Mouse (Mus musculus) CH12.LX (cell line): Measurements from ENCODE around the gene Gm6803. TPM values are rescaled to one million over a fixed set of nuclear protein-coding genes. Genes with fewer than 3 reads are reported as not detected.
"Not testable (repeated sequence)": the region's sequence is repeated elsewhere in the genome, so short reads cannot be mapped to it uniquely, and the experiment has no call there.

Experiments used
- DNase-seq: peaks from one replicate; pipeline ENCODE4 v3.0.0-alpha.2; 2013; ENCODE audit errors: extremely low read depth
- H3K27ac ChIP-seq: 2 replicates; pipeline ENCODE4 v1.5.1; 2012; ENCODE audit warnings: low read depth, mild to moderate bottlenecking, control low read depth, moderate library complexity; ENCODE audit not compliant: insufficient read depth
- H3K27me3 ChIP-seq: replicated peaks from 2 replicates; pipeline ENCODE3; 2012; ENCODE audit warnings: inconsistent platforms
- H3K36me3 ChIP-seq, 2 experiments: replicated peaks in 1 of 2; 2 replicates each; pipeline versions ENCODE3 to v1.6.1; 2012; ENCODE audit warnings: inconsistent platforms in 1 of 2, low read length in 1 of 2, mild to moderate bottlenecking in 1 of 2, mixed read lengths in 1 of 2, moderate library complexity in 1 of 2; ENCODE audit not compliant: control insufficient read depth in 1 of 2, insufficient read depth in 1 of 2
- H3K4me1 ChIP-seq, 2 experiments: 2 replicates each; pipeline ENCODE4 v1.6.1; 2012; ENCODE audit warnings: inconsistent platforms in 1 of 2, moderate library complexity in 1 of 2; ENCODE audit not compliant: insufficient read depth in 2 of 2, control insufficient read depth in 1 of 2
- H3K4me2 ChIP-seq: 2 replicates; pipeline ENCODE4 v1.6.1; 2012; ENCODE audit warnings: low read depth, mild to moderate bottlenecking, control low read depth; ENCODE audit not compliant: poor library complexity, insufficient read depth, severe bottlenecking
- H3K4me3 ChIP-seq, 3 experiments: fragments of 150-350 bp in 1 of 3; sonication (generic) in 1 of 3; replicated peaks in 1 of 3; 2 replicates each; pipeline versions ENCODE3 to v1.5.1; 2011 to 2012; ENCODE audit warnings: low read depth in 2 of 3, low read length in 2 of 3, mild to moderate bottlenecking in 2 of 3, moderate library complexity in 2 of 3, control low read depth in 1 of 3, improper control_type of control experiment in 1 of 3, inconsistent platforms in 1 of 3, mixed read lengths in 1 of 3; ENCODE audit not compliant: poor library complexity in 1 of 3
- H3K79me2 ChIP-seq: replicated peaks from 2 replicates; pipeline ENCODE4 v1.6.1; 2012; ENCODE audit warnings: mild to moderate bottlenecking, moderate library complexity; ENCODE audit not compliant: control insufficient read depth, poor library complexity, insufficient read depth, severe bottlenecking; ENCODE audit errors: extremely low read depth
- H3K9ac ChIP-seq: 2 replicates; pipeline ENCODE4 v1.6.1; 2012; ENCODE audit warnings: low read depth, mild to moderate bottlenecking, control low read depth, moderate library complexity; ENCODE audit not compliant: insufficient read depth
- H3K9me3 ChIP-seq: replicated peaks from 2 replicates; pipeline ENCODE3; 2012; ENCODE audit warnings: low read length, inconsistent platforms, mixed read lengths
- CTCF ChIP-seq, 2 experiments: IDR thresholded peaks in 1 of 2; conservative IDR thresholded peaks in 1 of 2; 2 replicates each; pipeline ENCODE4 v1.5.1; 2011 to 2012; ENCODE audit warnings: low read depth in 2 of 2, low read length in 2 of 2, improper control_type of control experiment in 1 of 2, inconsistent platforms in 1 of 2, mild to moderate bottlenecking in 1 of 2, moderate library complexity in 1 of 2
- RAD21 ChIP-seq: IDR thresholded peaks from 2 replicates; pipeline ENCODE4 v1.6.1; 2011; ENCODE audit warnings: low read depth, mild to moderate bottlenecking, low read length, improper control_type of control experiment, moderate library complexity
- ZNF384 ChIP-seq: IDR thresholded peaks from 2 replicates; pipeline ENCODE4 v1.6.1; 2012; ENCODE audit warnings: low read depth, low read length, improper control_type of control experiment, inconsistent platforms
- dilution Hi-C: fragments of 300-500 bp; cut with MboI; formaldehyde crosslinking; loops from 2 replicates; pipeline ENCODE4 v1.14.3; 2020; ENCODE audit warnings: low sequenced_read_pairs; ENCODE audit not compliant: extremely low pct_unique_long_range_greater_than_20kb, extremely low pct_ligation_motif_present
- in situ Hi-C: fragments of 300-500 bp; cut with MboI; formaldehyde crosslinking; loops from 3 replicates; pipeline ENCODE4 v1.14.3; 2019; ENCODE audit warnings: low sequenced_read_pairs, low pct_ligation_motif_present, low pct_unique_long_range_greater_than_20kb, mixed read lengths
- polyA plus RNA-seq: library from polyadenylated mRNA; unstranded; fragments of >175 nt; gene quantifications from 2 replicates; pipeline ENCODE4 v1.2.1, GENCODE M21; 2012; ENCODE audit warnings: low read depth; ENCODE audit not compliant: insufficient read length
- total RNA-seq, 2 experiments: library from RNA; depleted of rRNA; stranded (reverse); fragments of 300-350 nt in 1 of 2; fragments of >200 nt in 1 of 2; gene quantifications; 2 replicates each; pipeline ENCODE4 v1.2.3; 2012 to 2014

Gm6803 gene
- total and polyA plus RNA-seq, 3 experiments: not detected

GRCm38 (mm10) chr12:88011548-88011947 lies 7.0 kb downstream of the Gm6803 start, which contains the start of gene Gm2075:
TSS of gene Gm2075 (plus strand) at chr12:88011848.
- DNase-seq, H3K27ac ChIP-seq, H3K36me3 ChIP-seq, H3K79me2 ChIP-seq, dilution Hi-C loops, H3K4me1 ChIP-seq, H3K27me3 ChIP-seq, H3K9me3 ChIP-seq, in situ Hi-C loops, H3K9ac ChIP-seq, H3K4me2 ChIP-seq, H3K4me3 ChIP-seq: not testable (repeated sequence)

GRCm38 (mm10) chr12:88004118-88004517 lies 14.5 kb downstream of the Gm6803 start:
- H3K79me2 ChIP-seq, in situ Hi-C loops, H3K9ac ChIP-seq, H3K4me3 ChIP-seq, H3K4me1 ChIP-seq, H3K9me3 ChIP-seq, H3K4me2 ChIP-seq, H3K36me3 ChIP-seq, H3K27ac ChIP-seq, DNase-seq, H3K27me3 ChIP-seq, dilution Hi-C loops: not testable (repeated sequence)

GRCm38 (mm10) chr12:87984000-87984399 lies 34.6 kb downstream of the Gm6803 start:
- H3K27ac ChIP-seq, H3K4me1 ChIP-seq, DNase-seq, dilution Hi-C loops, H3K79me2 ChIP-seq, H3K4me2 ChIP-seq, H3K27me3 ChIP-seq, H3K36me3 ChIP-seq, H3K4me3 ChIP-seq, in situ Hi-C loops, H3K9me3 ChIP-seq, H3K9ac ChIP-seq: not testable (repeated sequence)
- TF ChIP-seq RAD21: peak; percentile 0; the same call in 1 of the 2 replicates
- TF ChIP-seq CTCF (conservative IDR thresholded peaks at IDR 0.05 in 1 of 2, IDR thresholded peaks at IDR 0.05 in 1 of 2; ENCODE audit: low read depth in 2 of 2, low read length in 2 of 2): peak in 1 of 2 experiments; percentile 33; a peak in 2 of 4 replicates
- TF ChIP-seq ZNF384: peak; percentile 24; the same call in 1 of the 2 replicates

Other genes starting within 250 kb of the Gm6803 start
- gene Gm21319, start 243.0 kb downstream of the Gm6803 start, total RNA-seq (2012; rRNA removed): not detected in 2 replicates
- gene Gm21319, start 243.0 kb downstream of the Gm6803 start, total RNA-seq (2014; rRNA removed): not detected in 2 replicates
- gene Gm21319, start 243.0 kb downstream of the Gm6803 start, polyA plus RNA-seq: not detected in 2 replicates
- gene Gm21936, start 223.3 kb downstream of the Gm6803 start, total RNA-seq (2012; rRNA removed): not detected in 2 replicates
- gene Gm21936, start 223.3 kb downstream of the Gm6803 start, total RNA-seq (2014; rRNA removed): not detected in 2 replicates
- not detected in 2 replicates for gene Gm21936, start 223.3 kb downstream of the Gm6803 start, polyA plus RNA-seq
- gene BB287469, start 202.2 kb downstream of the Gm6803 start, total RNA-seq (2012; rRNA removed): not detected in 2 replicates
- not detected in 2 replicates for gene BB287469, start 202.2 kb downstream of the Gm6803 start, total RNA-seq (2014; rRNA removed)
- not detected in 2 replicates for gene BB287469, start 202.2 kb downstream of the Gm6803 start, polyA plus RNA-seq
- gene Gm2001, start 176.4 kb downstream of the Gm6803 start, total RNA-seq (2012; rRNA removed): not detected in 2 replicates
- not detected in 2 replicates for gene Gm2001, start 176.4 kb downstream of the Gm6803 start, total RNA-seq (2014; rRNA removed)
- not detected in 2 replicates for gene Gm2001, start 176.4 kb downstream of the Gm6803 start, polyA plus RNA-seq
- gene Gm2016, start 144.7 kb downstream of the Gm6803 start, total RNA-seq (2012; rRNA removed): not detected in 2 replicates
- gene Gm2016, start 144.7 kb downstream of the Gm6803 start, total RNA-seq (2014; rRNA removed): not detected in 2 replicates
- gene Gm2016, start 144.7 kb downstream of the Gm6803 start, polyA plus RNA-seq: not detected in 2 replicates
- gene Gm2022, start 123.4 kb downstream of the Gm6803 start, total RNA-seq (2012; rRNA removed): not detected in 2 replicates
- not detected in 2 replicates for gene Gm2022, start 123.4 kb downstream of the Gm6803 start, total RNA-seq (2014; rRNA removed)
- gene Gm2022, start 123.4 kb downstream of the Gm6803 start, polyA plus RNA-seq: not detected in 2 replicates
- not detected in 2 replicates for gene Gm2035, start 98.9 kb downstream of the Gm6803 start, total RNA-seq (2012; rRNA removed)
- gene Gm2035, start 98.9 kb downstream of the Gm6803 start, total RNA-seq (2014; rRNA removed): not detected in 2 replicates
- not detected in 2 replicates for gene Gm2035, start 98.9 kb downstream of the Gm6803 start, polyA plus RNA-seq
- not detected in 2 replicates for gene Gm2042, start 64.7 kb downstream of the Gm6803 start, total RNA-seq (2012; rRNA removed)
- gene Gm2042, start 64.7 kb downstream of the Gm6803 start, total RNA-seq (2014; rRNA removed): not detected in 2 replicates
- not detected in 2 replicates for gene Gm2042, start 64.7 kb downstream of the Gm6803 start, polyA plus RNA-seq
- not detected in 2 replicates for gene Gm2075, start 6.9 kb downstream of the Gm6803 start, total RNA-seq (2012; rRNA removed)
- gene Gm2075, start 6.9 kb downstream of the Gm6803 start, total RNA-seq (2014; rRNA removed): not detected in 2 replicates
- not detected in 2 replicates for gene Gm2075, start 6.9 kb downstream of the Gm6803 start, polyA plus RNA-seq
- not detected in 2 replicates for gene Gm2056, start 8.2 kb upstream of the Gm6803 start, total RNA-seq (2012; rRNA removed)
- not detected in 2 replicates for gene Gm2056, start 8.2 kb upstream of the Gm6803 start, total RNA-seq (2014; rRNA removed)
- gene Gm2056, start 8.2 kb upstream of the Gm6803 start, polyA plus RNA-seq: not detected in 2 replicates
- not detected in 2 replicates for gene Gm16368, start 64.9 kb upstream of the Gm6803 start, total RNA-seq (2012; rRNA removed)
- gene Gm16368, start 64.9 kb upstream of the Gm6803 start, total RNA-seq (2014; rRNA removed): not detected in 2 replicates
- gene Gm16368, start 64.9 kb upstream of the Gm6803 start, polyA plus RNA-seq: not detected in 2 replicates
- not detected in 2 replicates for gene Gm10436, start 163.3 kb upstream of the Gm6803 start, total RNA-seq (2012; rRNA removed)
- not detected in 2 replicates for gene Gm10436, start 163.3 kb upstream of the Gm6803 start, total RNA-seq (2014; rRNA removed)
- not detected in 2 replicates for gene Gm10436, start 163.3 kb upstream of the Gm6803 start, polyA plus RNA-seq
- not detected in 2 replicates for gene Gm8332, start 231.3 kb upstream of the Gm6803 start, total RNA-seq (2012; rRNA removed)
- gene Gm8332, start 231.3 kb upstream of the Gm6803 start, total RNA-seq (2014; rRNA removed): not detected in 2 replicates
- not detected in 2 replicates for gene Gm8332, start 231.3 kb upstream of the Gm6803 start, polyA plus RNA-seq